Mouse (Mus musculus): Measurements from ENCODE around the gene Clybl.

DNA sequence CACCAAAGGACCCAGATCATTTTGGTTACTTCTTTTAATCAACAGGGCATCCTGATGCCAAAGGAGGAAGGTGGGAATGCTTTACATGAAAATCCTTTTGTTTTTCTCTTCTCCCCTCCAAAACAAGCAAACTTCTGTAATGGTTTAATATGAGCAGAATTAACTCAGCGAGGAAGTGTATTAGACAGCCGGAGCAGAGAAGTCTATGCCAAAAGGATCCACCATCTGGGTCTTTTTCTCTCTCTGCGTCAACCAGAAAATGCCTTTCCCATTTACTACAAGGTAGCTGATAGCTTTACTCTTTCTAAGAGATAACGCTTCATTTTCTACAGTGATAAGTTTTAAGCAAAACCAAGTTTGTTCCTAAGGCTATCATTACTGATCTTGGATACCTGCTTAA lies 168.3 kb downstream of the Clybl start:
- TF ChIP-seq CTCF (IDR thresholded peaks at IDR 0.05; ENCODE audit: control insufficient read depth, insufficient read depth, insufficient replicate concordance, low read depth, low read length) (no peak), POLR2A (IDR thresholded peaks at IDR 0.05; ENCODE audit: control insufficient read depth, low read depth, low read length) (no peak)

Data from testis, adult 2 months (tissue).